Mouse (Mus musculus) cerebellum, adult 2 months (tissue): Measurements from ENCODE around the gene Nsmce1. TPM values are rescaled to one million over a fixed set of nuclear protein-coding genes. Genes with fewer than 3 reads are reported as not detected.
"Not testable (repeated sequence)": the region's sequence is repeated elsewhere in the genome, so short reads cannot be mapped to it uniquely, and the experiment has no call there.

Source experiments
- DNase-seq, 2 experiments: peaks; one replicate each; pipeline ENCODE4 v3.0.0; 2021
- H3K27ac ChIP-seq: fragments of 200-500 bp; 2 replicates; pipeline ENCODE4 v1.5.1; 2012; ENCODE audit warnings: low read length, control low read depth, inconsistent platforms; ENCODE audit not compliant: insufficient read depth
- H3K27me3 ChIP-seq: fragments of 200-500 bp; 2 replicates; pipeline ENCODE4 v1.6.1; 2012; ENCODE audit warnings: inconsistent platforms, mild to moderate bottlenecking, low read length, moderate library complexity; ENCODE audit not compliant: control insufficient read depth, insufficient read depth
- H3K4me1 ChIP-seq: fragments of 200-500 bp; 2 replicates; pipeline ENCODE4 v1.6.1; 2011; ENCODE audit warnings: low read length; ENCODE audit not compliant: control insufficient read depth, insufficient read depth
- H3K4me3 ChIP-seq: fragments of 200-500 bp; replicated peaks from 2 replicates; pipeline ENCODE3; 2011; ENCODE audit warnings: mild to moderate bottlenecking, low read depth, low read length, control low read depth; ENCODE audit not compliant: insufficient read depth
- CTCF ChIP-seq: fragments of 200-500 bp; IDR thresholded peaks from 2 replicates; pipeline ENCODE4 v1.5.1; 2011; ENCODE audit warnings: low read depth, mild to moderate bottlenecking, control low read depth, low read length, moderate library complexity, borderline replicate concordance; ENCODE audit not compliant: insufficient read depth
- POLR2A ChIP-seq: fragments of 200-500 bp; IDR thresholded peaks from 2 replicates; pipeline ENCODE4 v1.6.1; 2011; ENCODE audit warnings: low read length, control low read depth, borderline replicate concordance; ENCODE audit not compliant: insufficient read depth
- WGBS: fragments of 180-500 bp; shearing (Covaris S2); methylation state at CpG from one replicate; pipeline ENCODE4 v1.1.7; 2018; 5-methylcytosine and 5-hydroxymethylcytosine counted together
- polyA plus RNA-seq: library from polyadenylated mRNA; depleted of rRNA; stranded (reverse); fragments of >200 nt; gene quantifications from 2 replicates; pipeline ENCODE4 v1.2.3, GENCODE M21; 2012

Nsmce1 gene
- polyA plus RNA-seq, 1 experiment: 25.1 TPM

DNA sequence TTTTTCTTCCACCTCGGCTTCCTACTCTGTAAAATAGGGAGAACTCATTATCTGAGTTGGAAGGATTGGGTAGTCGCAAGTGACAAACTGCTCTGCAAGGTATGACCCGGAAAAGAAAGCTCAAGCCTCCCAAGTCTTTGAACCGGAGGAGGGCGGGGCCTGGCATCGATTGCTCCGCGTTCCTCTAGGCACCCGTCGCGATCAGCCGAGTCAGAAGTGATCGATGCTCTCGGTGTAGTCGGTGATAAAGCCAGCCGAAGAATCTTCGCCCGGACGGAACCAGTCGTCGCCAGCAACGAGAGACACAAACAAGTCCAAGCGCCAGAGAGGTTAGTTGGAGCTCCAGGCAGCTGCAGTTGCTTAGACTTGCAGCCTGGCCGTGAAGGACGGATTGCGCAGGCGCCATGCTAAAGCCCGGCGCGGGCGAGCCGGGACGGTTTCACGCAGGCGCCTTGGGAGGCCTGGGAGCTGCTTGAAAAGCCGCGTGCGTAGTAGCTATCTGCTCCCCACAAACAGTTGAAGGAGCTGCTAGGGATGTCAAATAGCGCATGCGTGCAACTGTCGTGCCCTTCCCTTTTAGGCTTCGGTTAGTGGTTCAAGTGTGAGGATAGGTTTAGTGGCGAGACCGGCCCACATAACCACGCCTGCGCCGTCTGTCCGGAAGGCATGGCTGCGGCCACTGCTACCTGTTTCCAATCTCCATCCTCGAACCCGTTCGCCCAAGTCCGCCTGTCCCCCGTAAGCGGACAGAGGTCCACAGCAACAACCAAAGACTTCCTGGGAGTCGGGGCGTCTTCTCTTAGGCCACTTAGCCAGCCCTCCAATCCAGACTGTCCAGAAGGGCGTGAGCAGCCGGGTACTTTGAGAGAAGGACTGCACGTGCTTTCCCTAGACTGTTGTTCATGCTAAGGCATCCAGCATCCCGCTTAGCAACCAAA is 46.7 kb downstream of the Nsmce1 start, which contains the start of gene Kdm8:
Kdm8 (plus strand) TSS at position 213 of the 938 bp plus-strand sequence.
- Histone ChIP-seq H3K4me1 (no peaks in the 10 kb centered on the region), H3K27me3 (no peaks in the 10 kb centered on the region), H3K27ac (peak within 1 kb of the TSS; percentile 95), H3K4me3 (peak within 1 kb of the TSS; percentile 86)
- peak; percentile 93 for DNase-seq
- WGBS: under 1% methylated on average over 61 of the region's 61 CpGs
- TF ChIP-seq CTCF: no peak
- peak; percentile 72; the same call in 1 of the 2 replicates for TF ChIP-seq POLR2A

DNA sequence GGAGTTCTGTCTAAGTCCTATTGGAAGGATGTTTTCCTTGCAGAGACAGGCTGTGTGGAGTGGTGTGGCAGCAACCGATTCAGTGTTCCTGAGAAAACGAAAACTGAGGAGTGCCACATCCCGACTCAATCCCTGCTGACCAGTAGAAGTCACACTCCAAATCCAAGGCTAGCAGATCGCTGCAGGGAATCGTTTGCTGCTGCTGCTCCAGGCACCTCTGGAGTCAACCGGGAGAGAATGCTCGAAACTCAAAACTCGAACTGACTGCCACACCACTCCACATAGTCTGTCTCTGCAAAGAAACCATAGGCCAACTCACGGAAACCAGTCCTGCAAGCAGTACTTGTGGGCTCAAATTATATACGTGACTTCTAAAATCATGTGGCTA is 47.3 kb downstream of the Nsmce1 start:
- 12% methylated on average over 10 of the region's 10 CpGs for WGBS
- Histone ChIP-seq H3K27ac (peak overlapping the region; percentile 24), H3K4me1 (no peaks in the 10 kb centered on the region), H3K4me3 (peak overlapping the region; percentile 86), H3K27me3 (no peaks in the 10 kb centered on the region)
- no peak for TF ChIP-seq POLR2A
- no peak for TF ChIP-seq CTCF
- DNase-seq: peak in 1 of 2 experiments; percentile 32

- TF ChIP-seq POLR2A: no peak
- TF ChIP-seq CTCF: no peak
- no peak for DNase-seq
- WGBS: 65% methylated on average over 4 of the region's 4 CpGs
- no peak overlapping the region for H3K4me3 ChIP-seq
- no peaks in the 10 kb centered on the region for H3K4me1 ChIP-seq
- H3K27me3 ChIP-seq: no peaks in the 10 kb centered on the region
- H3K27ac ChIP-seq: no peak overlapping the region
These were observed 49.1 kb downstream of the Nsmce1 start for GRCm38 (mm10) chr7:125442323-125442722.

- H3K27ac ChIP-seq: no peak overlapping the region
- H3K27me3 ChIP-seq: no peaks in the 10 kb centered on the region
- WGBS: 29% methylated on average over 8 of the region's 8 CpGs
- H3K4me3 ChIP-seq: no peak overlapping the region
- no peak for DNase-seq
- TF ChIP-seq POLR2A (no peak), CTCF (no peak)
- H3K4me1 ChIP-seq: no peaks in the 10 kb centered on the region
These were observed 56.6 kb downstream of the Nsmce1 start for GRCm38 (mm10) chr7:125434666-125435290.

- WGBS: 93% methylated on average over 3 of the region's 3 CpGs
- no peak for DNase-seq
- no peak overlapping the region for H3K4me3 ChIP-seq
- H3K4me1 ChIP-seq: no peaks in the 10 kb centered on the region
- no peak overlapping the region for H3K27ac ChIP-seq
- no peaks in the 10 kb centered on the region for H3K27me3 ChIP-seq
- TF ChIP-seq POLR2A (no peak), CTCF (no peak)
These were observed 57.5 kb downstream of the Nsmce1 start for GRCm38 (mm10) chr7:125433874-125434273.

DNA sequence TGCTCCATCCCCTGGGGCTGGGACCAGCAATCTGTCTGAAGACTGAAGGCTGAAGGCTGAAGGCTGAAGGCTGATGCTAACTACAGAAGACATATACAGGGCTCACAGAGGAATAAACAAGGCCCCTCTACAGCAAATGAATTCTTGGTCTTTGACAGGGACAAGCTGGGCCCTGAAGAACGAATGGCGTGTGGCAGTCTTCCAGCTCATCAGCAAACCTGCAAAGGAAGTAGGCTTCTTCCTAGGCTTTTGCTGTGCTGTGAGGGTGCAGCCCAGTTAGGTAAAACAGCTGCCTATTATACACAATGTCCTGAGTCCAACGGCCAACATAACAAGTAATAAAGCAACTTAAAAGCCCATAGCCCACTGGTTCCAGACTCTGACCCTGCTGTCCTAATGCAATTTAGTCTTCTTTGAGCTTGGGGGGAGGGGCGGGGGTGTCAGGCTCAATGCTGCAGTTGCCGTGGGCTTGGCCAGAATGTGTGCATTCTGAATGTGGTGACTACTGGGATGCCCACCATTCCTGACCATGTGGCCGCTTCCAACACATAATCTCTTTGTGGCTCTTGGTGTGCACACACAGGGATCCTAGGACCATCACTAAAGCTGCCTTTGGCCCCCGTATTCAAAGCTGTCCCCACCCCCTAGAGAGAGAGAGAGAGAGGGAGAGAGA is 61.1 kb downstream of the Nsmce1 start:
- Histone ChIP-seq H3K27me3 (no peaks in the 10 kb centered on the region), H3K4me3 (no peak overlapping the region), H3K4me1 (peaks cover 19% of the 10 kb centered on the region), H3K27ac (no peak overlapping the region)
- 71% methylated on average over 7 of the region's 7 CpGs for WGBS
- no peak for DNase-seq
- TF ChIP-seq CTCF (no peak), POLR2A (no peak)

DNA sequence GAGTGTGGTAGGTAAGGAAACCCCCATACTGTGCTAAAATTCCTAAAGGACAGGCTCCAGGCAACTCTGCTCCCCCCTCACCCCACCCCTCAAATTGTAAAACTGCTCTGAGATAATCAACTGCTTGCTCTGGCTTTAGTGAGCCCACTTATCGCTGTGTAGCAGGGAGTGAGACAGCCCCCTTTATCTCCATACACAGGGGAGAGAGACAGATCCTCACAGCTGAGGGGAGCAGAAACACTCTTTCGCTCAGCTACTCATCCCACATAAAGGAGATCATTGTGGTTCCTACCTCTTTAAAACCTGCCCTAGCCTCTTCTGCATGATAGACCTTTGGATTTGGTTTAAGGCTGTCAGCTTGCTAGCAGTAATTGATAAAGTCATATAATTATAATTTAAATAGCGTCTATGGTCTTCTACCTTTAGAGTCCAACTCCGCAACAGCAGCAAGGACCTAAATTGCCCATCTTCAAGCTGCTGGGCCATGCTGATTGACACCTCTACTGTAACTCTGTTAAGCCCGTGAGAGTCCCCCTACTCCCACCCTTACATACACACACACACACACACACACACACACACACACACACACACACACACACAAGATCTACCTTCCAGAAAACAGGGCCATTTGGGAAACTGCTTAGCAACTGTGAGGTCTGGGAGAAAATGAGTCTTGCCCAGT is 62.4 kb downstream of the Nsmce1 start:
- WGBS: 96% methylated on average over 5 of the region's 5 CpGs

More for the DNA sequence above, 62.4 kb downstream of the Nsmce1 start:
- H3K4me1 ChIP-seq: peaks cover 19% of the 10 kb centered on the region
- H3K27me3 ChIP-seq, H3K4me3 ChIP-seq, H3K27ac ChIP-seq, DNase-seq: not testable (repeated sequence)
